Mouse (Mus musculus) heart, embryonic 13.5 days (tissue): ENCODE data around the gene Cct8l1. TPM values are rescaled to one million over a fixed set of nuclear protein-coding genes. Genes with fewer than 3 reads are reported as not detected.

ENCODE experiments used
- ATAC-seq: fragments of 200-750 bp; cut with Nextera tagmentation; 2 replicates; pipeline ENCODE4 v1.8.0; 2017; ENCODE audit warnings: moderate TSS enrichment; ENCODE audit not compliant: insufficient number of reproducible peaks, low FRiP score, low TSS enrichment; ENCODE audit errors: extremely low read depth
- H3K27ac ChIP-seq: fragments of 300-500 bp; sonication (generic); replicated peaks from 2 replicates; pipeline ENCODE4 v1.5.1; 2015; ENCODE audit warnings: moderate library complexity, mild to moderate bottlenecking, inconsistent platforms
- H3K27me3 ChIP-seq: fragments of 300-500 bp; sonication (generic); replicated peaks from 2 replicates; pipeline ENCODE4 v1.6.1; 2015; ENCODE audit warnings: mild to moderate bottlenecking, inconsistent platforms
- H3K36me3 ChIP-seq: fragments of 300-500 bp; sonication (generic); 2 replicates; pipeline ENCODE4 v1.6.1; 2015; ENCODE audit warnings: mild to moderate bottlenecking, inconsistent platforms
- H3K4me1 ChIP-seq: fragments of 300-500 bp; sonication (generic); 2 replicates; pipeline ENCODE4 v1.6.1; 2015; ENCODE audit warnings: inconsistent platforms
- H3K4me2 ChIP-seq: fragments of 300-500 bp; sonication (generic); 2 replicates; pipeline ENCODE4 v1.6.1; 2015; ENCODE audit warnings: inconsistent platforms, mild to moderate bottlenecking, moderate library complexity
- H3K4me3 ChIP-seq: fragments of 300-500 bp; sonication (generic); 2 replicates; pipeline ENCODE4 v1.5.1; 2015; ENCODE audit warnings: moderate library complexity, mild to moderate bottlenecking, inconsistent platforms
- H3K9ac ChIP-seq: fragments of 300-500 bp; sonication (generic); 2 replicates; pipeline ENCODE4 v1.6.1; 2015; ENCODE audit warnings: inconsistent platforms, mild to moderate bottlenecking, moderate library complexity
- H3K9me3 ChIP-seq: fragments of 300-500 bp; sonication (generic); 2 replicates; pipeline ENCODE4 v1.6.1; 2016; ENCODE audit warnings: inconsistent platforms
- WGBS: fragments of 180-500 bp; shearing (Covaris S2); methylation state at CpG from one replicate; pipeline ENCODE4 v1.1.7; 2015; ENCODE audit warnings: mixed read lengths; 5-methylcytosine and 5-hydroxymethylcytosine counted together
- polyA plus RNA-seq: library from polyadenylated mRNA; unstranded; fragments of >200 nt; fragmentation: Nextera tagmentation; extraction: Ambion mirVana; gene quantifications from 2 replicates; pipeline ENCODE4 v1.2.1, GENCODE M21; 2015

Gene Cct8l1
- polyA plus RNA-seq, 1 experiment from 2014 or later: not detected

DNA sequence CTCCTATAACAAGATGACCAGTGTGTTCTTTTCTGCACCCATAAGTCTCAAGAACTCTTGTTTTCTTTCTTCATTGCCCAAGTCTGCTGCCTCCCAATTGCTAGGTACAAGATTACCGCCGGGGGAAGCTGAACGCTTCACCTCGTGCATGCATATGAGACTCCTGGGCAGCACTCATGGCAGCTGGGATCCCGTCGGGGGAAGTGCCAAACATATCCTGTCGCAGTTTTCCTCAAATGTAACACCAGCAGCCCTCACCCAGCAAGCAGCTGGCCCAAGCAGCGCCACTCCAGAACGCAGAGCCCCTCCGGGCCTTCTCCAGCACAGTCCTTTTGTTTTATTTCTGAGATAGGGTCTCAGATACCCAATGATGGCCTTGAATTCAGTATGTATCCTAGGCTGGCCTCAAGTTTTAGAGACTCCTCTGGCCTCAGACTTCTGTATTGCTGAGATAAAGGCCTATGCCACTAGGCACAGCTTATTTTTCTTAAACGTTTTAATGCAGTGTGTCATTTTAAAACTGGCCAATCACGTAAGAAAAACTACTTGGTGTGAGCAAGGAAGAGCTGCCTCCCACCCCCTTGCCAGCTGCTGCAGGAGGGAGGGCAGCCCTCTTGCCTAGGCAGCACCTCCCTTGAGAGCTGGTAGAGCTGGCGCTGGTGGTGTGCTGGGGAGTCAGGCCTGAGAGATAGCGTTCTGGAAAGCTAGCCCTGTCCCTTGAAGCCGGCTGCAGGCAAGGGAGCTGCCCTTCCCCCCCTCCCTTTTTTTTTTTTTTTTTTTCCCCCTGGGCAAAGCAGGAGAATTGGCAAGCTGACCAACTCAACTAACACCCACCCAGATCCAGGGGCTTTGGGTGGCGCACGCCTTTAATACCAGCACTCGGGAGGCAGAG is 16.6 kb downstream of the Cct8l1 start:
- Histone ChIP-seq H3K4me3 (no peak overlapping the region), H3K9me3 (peaks cover 2% of the 10 kb centered on the region; the same call in 1 of the 2 replicates), H3K9ac (no peak overlapping the region), H3K27ac (no peak overlapping the region), H3K27me3 (no peaks in the 10 kb centered on the region), H3K4me1 (peaks cover 20% of the 10 kb centered on the region), H3K36me3 (no peaks in the 10 kb centered on the region), H3K4me2 (no peak overlapping the region)
- ATAC-seq: no peak
- WGBS: 49% methylated on average over 18 of the region's 18 CpGs

DNA sequence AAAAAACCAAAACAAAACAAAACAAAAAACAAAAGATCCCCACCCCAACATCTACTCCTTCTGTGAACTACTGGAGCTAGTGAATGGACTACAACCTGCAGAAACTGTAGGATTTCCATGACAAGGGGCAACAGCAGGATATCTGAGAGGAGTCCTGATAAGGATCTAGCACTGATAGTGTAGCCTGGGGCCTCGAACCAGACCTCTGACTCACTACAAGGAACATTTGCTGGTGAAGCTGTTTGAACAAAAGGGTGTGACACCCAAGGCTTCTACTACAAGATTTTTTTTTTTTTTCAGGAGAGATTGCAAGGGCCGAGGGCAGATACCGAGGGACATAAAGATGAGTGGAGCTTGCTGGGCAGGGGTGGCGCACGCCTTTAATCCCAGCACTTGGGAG is 17.4 kb downstream of the Cct8l1 start:
- no peak overlapping the region for H3K4me2 ChIP-seq
- peaks cover 12% of the 10 kb centered on the region for H3K4me1 ChIP-seq
- peaks cover 9% of the 10 kb centered on the region for H3K9me3 ChIP-seq
- no peak overlapping the region for H3K27ac ChIP-seq
- 62% methylated on average over 5 of the region's 5 CpGs for WGBS
- no peak overlapping the region for H3K4me3 ChIP-seq
- H3K9ac ChIP-seq: no peak overlapping the region
- H3K27me3 ChIP-seq: no peaks in the 10 kb centered on the region
- no peak for ATAC-seq
- no peaks in the 10 kb centered on the region for H3K36me3 ChIP-seq

DNA sequence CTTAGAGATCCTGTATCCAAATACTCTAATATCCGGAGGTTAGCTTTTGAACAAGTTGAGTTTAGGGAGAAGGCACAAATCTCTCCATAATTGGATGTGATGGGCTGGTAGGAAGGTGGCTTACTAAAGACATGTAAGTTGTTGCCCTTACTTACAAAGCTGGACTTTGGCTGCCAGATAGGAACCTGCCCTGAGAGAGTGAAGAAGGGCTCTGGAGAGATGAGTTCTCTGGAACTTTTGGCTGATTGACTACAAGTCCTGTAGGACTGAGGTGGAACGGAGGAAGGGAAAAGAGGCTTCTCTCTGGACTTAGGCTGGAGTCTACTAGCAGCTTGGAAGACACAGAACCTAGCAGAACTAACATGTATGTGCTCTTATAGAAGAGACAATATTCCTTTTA is 19.7 kb downstream of the Cct8l1 start:
- Histone ChIP-seq H3K36me3 (no peaks in the 10 kb centered on the region), H3K4me3 (no peak overlapping the region), H3K9me3 (peaks cover 9% of the 10 kb centered on the region), H3K27me3 (no peaks in the 10 kb centered on the region), H3K4me1 (peaks cover 5% of the 10 kb centered on the region; the same call in 1 of the 2 replicates), H3K4me2 (no peak overlapping the region), H3K9ac (no peak overlapping the region), H3K27ac (no peak overlapping the region)
- 86% methylated on average over 2 of the region's 2 CpGs for WGBS
- no peak for ATAC-seq

DNA sequence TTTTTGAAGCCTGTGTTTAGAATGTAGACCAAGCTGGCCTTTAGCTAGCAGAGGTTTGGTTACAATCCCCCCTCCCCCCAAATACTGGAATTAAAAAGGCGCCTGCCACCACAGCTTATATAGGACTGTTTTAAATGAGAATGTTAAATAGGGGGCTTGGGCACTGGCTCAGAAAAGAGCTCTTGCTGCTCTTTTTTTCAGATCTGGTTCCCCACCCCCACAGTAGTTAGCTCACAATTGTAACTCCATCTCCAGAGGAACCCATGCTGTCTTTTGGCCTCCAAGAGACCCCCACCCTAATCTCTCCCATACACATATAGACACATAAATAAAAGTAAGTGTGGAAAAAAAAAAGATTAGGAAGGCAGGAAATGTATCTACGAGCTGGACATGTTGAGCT is 20.6 kb downstream of the Cct8l1 start:
- H3K36me3 ChIP-seq: no peaks in the 10 kb centered on the region
- peaks cover 9% of the 10 kb centered on the region for H3K9me3 ChIP-seq
- 44% methylated on average over 2 of the region's 2 CpGs for WGBS
- peaks cover 5% of the 10 kb centered on the region; the same call in 1 of the 2 replicates for H3K4me1 ChIP-seq
- H3K4me2 ChIP-seq: no peak overlapping the region
- no peak overlapping the region for H3K9ac ChIP-seq
- H3K27me3 ChIP-seq: no peaks in the 10 kb centered on the region
- no peak overlapping the region for H3K4me3 ChIP-seq
- H3K27ac ChIP-seq: no peak overlapping the region
- ATAC-seq: no peak

DNA sequence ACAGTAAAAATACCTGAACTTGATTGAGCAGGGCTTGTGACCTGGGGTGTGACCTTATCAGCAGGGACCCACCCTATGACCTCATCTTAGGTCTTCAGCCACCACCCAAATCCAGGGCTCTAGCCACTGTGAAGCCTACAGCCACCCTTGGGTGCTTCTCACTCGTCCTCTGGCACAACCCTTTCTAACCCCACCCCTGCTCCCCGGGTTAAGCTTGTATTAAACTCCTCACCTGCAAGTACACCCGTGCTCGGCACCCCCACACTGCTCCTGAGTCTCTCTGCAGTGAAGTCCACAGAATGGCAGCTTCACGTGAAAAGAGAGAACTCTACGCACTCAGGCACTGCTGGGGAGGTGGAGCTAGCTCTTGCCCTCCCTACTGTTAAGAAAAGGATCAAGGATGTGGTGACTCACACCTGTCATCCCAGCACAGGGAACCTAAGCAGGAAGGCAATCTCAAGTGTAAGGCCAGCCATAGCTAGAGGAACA is 21.1 kb downstream of the Cct8l1 start:
- Histone ChIP-seq H3K4me2 (no peak overlapping the region), H3K27me3 (no peaks in the 10 kb centered on the region), H3K9me3 (peaks cover 9% of the 10 kb centered on the region), H3K36me3 (no peaks in the 10 kb centered on the region), H3K4me3 (no peak overlapping the region), H3K9ac (no peak overlapping the region), H3K27ac (no peak overlapping the region), H3K4me1 (peaks cover 5% of the 10 kb centered on the region; the same call in 1 of the 2 replicates)
- 41% methylated on average over 6 of the region's 6 CpGs for WGBS
- no peak; the same call in 1 of the 2 replicates for ATAC-seq

DNA sequence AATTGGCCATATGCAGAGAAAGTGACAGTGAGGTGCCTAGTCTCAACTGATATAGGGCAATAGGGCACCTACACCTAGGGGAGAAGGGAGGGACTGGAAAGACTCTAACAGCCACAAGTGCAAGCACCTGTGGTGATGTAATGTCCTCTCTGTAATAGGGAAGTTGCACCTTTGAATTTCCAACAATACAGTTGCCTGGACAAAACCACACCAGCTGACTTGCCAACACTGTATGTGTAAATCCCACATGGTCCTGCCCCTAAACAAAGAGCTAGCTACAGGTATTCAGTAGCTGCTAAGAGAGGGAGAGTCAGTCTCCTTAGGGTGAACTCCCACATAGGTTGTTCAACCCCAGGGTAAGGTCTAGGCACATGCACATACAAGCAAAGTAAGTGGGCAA is 24.5 kb downstream of the Cct8l1 start:
- H3K27me3 ChIP-seq: no peaks in the 10 kb centered on the region
- H3K27ac ChIP-seq: no peak overlapping the region
- no peak for ATAC-seq
- no peaks in the 10 kb centered on the region for H3K4me1 ChIP-seq
- H3K9ac ChIP-seq: no peak overlapping the region
- H3K4me2 ChIP-seq: no peak overlapping the region
- no peaks in the 10 kb centered on the region for H3K36me3 ChIP-seq
- H3K9me3 ChIP-seq: peaks cover 9% of the 10 kb centered on the region
- H3K4me3 ChIP-seq: no peak overlapping the region

DNA sequence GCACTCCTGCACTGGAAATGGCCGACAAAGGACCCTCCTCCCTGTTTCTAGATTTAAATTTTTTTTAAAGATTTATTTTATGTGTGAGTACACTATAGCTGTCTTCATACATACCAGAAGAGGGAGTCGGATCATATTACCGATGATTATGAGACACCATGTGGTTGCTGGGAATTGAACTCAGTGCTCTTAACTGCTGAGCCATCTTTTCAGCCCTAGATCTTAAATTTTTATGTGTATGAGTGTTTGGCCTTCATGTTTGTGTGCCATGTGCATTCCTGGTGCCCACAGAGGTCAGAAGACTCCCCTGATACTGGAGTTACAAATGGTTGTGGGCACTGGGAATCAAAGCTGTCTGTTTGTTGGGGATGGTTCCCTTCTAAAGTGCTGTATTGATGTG is 25.1 kb downstream of the Cct8l1 start:
- H3K27ac ChIP-seq: no peak overlapping the region
- no peaks in the 10 kb centered on the region for H3K27me3 ChIP-seq
- no peak for ATAC-seq
- no peak overlapping the region for H3K4me2 ChIP-seq
- no peaks in the 10 kb centered on the region for H3K36me3 ChIP-seq
- 71% methylated on average over 3 of the region's 3 CpGs for WGBS
- H3K9ac ChIP-seq: no peak overlapping the region
- peaks cover 9% of the 10 kb centered on the region for H3K9me3 ChIP-seq
- H3K4me1 ChIP-seq: no peaks in the 10 kb centered on the region
- no peak overlapping the region for H3K4me3 ChIP-seq

DNA sequence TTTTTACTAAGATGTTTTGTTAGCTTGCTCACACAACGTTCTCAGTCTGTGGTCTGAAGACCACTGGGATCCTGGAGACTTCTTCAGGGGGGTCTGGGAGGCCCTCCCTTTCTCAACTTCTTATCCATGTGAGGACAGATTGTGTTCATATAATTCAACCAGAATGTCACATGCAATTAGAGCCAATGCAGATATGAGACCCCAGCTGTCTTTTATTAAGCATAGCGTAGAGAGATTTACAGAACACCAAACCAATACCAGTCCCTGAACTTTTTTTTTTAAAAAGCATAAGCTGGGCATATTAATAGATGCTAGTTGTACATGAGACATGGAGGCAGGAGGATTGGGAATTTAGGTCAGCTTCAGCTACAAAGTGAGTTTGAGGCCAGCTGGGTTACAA is 25.8 kb downstream of the Cct8l1 start:
- Histone ChIP-seq H3K4me2 (no peak overlapping the region), H3K4me1 (no peaks in the 10 kb centered on the region), H3K36me3 (no peaks in the 10 kb centered on the region), H3K27ac (no peak overlapping the region), H3K27me3 (no peaks in the 10 kb centered on the region), H3K9ac (no peak overlapping the region), H3K9me3 (peaks cover 9% of the 10 kb centered on the region), H3K4me3 (no peak overlapping the region)
- 70% methylated on average over 2 of the region's 2 CpGs for WGBS
- ATAC-seq: no peak

DNA sequence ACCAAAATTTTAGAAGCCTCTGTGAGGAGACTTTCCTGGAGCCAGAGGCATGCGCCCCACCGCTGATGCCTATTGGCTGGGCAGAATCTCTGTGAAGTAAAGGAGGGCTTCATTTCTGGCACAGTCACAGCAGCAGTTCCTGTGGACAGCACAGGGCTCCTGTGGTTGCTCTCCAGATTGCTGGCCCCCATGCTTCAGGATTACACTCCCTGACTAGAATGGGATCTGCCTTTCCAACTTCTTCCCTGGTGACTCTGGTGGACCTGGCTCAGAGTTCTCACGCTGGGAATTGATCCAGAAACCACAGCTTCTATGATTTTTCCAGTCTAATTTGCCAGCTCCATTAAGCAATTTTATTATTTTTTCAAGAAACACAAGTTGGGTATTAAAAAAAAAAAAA is 28.2 kb downstream of the Cct8l1 start:
- Histone ChIP-seq H3K9me3 (no peaks in the 10 kb centered on the region), H3K4me2 (no peak overlapping the region), H3K27me3 (no peaks in the 10 kb centered on the region), H3K27ac (no peak overlapping the region), H3K4me1 (no peaks in the 10 kb centered on the region), H3K36me3 (no peaks in the 10 kb centered on the region), H3K4me3 (no peak overlapping the region), H3K9ac (no peak overlapping the region)
- ATAC-seq: no peak
- 80% methylated on average over 3 of the region's 3 CpGs for WGBS

DNA sequence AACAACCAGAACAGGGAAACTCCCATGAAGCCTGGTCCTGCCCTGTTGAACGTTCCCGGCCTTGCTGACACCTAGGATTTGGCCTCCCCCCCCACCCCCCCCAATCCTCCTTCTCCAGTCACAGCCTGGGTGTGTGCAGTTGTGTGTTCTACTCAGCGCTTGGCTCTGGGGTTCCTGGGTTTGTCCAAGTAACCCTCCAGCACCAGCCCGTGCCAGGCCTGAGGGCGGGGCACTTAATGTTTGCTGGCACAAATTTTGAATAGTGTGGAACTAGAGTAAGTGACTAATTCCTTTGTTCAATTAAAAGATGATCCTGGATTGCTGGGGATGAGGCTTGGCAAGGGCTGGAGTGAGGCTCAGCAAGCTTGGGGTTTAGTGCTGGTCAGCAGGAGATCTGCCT is 28.7 kb downstream of the Cct8l1 start:
- H3K27me3 ChIP-seq: no peaks in the 10 kb centered on the region
- no peak overlapping the region for H3K4me2 ChIP-seq
- no peaks in the 10 kb centered on the region for H3K36me3 ChIP-seq
- H3K4me3 ChIP-seq: no peak overlapping the region
- H3K27ac ChIP-seq: no peak overlapping the region
- no peak overlapping the region for H3K9ac ChIP-seq
- no peaks in the 10 kb centered on the region for H3K9me3 ChIP-seq
- 76% methylated on average over 5 of the region's 5 CpGs for WGBS
- H3K4me1 ChIP-seq: no peaks in the 10 kb centered on the region
- no peak for ATAC-seq

DNA sequence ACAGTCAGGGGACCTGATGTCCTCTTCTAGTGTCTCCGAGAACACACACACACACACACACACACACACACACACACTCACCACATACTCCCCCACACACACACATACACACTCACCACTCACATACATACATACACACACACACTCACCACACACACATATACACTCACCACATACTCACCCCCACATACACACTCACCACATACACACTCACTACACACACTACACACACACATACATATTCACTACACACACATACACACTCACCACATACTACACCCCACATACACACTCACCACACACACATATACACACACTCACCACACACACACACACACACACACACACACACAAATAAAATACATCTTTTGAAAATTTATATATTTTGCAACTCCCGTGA is 31.0 kb downstream of the Cct8l1 start:
- H3K27ac ChIP-seq: no peak overlapping the region
- H3K4me1 ChIP-seq: no peaks in the 10 kb centered on the region
- no peaks in the 10 kb centered on the region for H3K27me3 ChIP-seq
- no peak overlapping the region for H3K4me3 ChIP-seq
- H3K4me2 ChIP-seq: no peak overlapping the region
- no peak overlapping the region for H3K9ac ChIP-seq
- ATAC-seq: no peak
- H3K36me3 ChIP-seq: no peaks in the 10 kb centered on the region
- H3K9me3 ChIP-seq: no peaks in the 10 kb centered on the region
- WGBS: 86% methylated on average over 2 of the region's 2 CpGs

DNA sequence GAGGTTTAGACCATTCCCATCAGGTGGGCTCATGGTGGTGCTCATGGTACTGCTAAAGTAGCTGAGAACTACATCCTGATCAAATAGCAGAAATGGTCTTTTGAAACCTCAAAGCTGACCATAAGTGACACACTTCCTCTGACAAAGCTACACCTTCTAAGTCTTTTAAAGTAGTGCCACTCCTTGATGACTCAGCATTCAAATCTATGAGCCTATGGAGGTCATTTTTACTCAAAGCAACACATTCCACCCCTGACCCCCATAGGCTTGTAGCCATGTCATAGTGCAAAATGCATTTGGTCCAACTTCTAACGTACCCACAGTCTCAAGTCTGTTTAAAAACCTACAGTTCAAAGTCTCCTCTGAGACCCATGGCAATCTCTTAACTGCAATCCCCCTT is 35.0 kb downstream of the Cct8l1 start:
- ATAC-seq: no peak
- WGBS: 74% methylated on average over 1 of the region's 1 CpGs
- H3K27me3 ChIP-seq: no peaks in the 10 kb centered on the region

More for the DNA sequence above, 35.0 kb downstream of the Cct8l1 start:
- H3K27ac ChIP-seq: no peak overlapping the region
- H3K4me3 ChIP-seq: no peak overlapping the region
- no peak overlapping the region for H3K4me2 ChIP-seq
- no peaks in the 10 kb centered on the region for H3K4me1 ChIP-seq
- no peak overlapping the region for H3K9ac ChIP-seq
- no peaks in the 10 kb centered on the region for H3K36me3 ChIP-seq
- no peaks in the 10 kb centered on the region for H3K9me3 ChIP-seq
